Mouse (Mus musculus): ENCODE measurements around the gene Atf7.
A peak's percentile ranks its signal among the peaks of the same experiment; 100 is the strongest.
"Not testable (repeated sequence)": the region's sequence is repeated elsewhere in the genome, so short reads cannot be mapped to it uniquely, and the experiment has no call there.

Gene Atf7

GRCm38 (mm10) chr15:102619486-102619885 lies 5.8 kb downstream of the Atf7 start:
- no peak for DNase-seq (ENCODE audit: low spot score)

GRCm38 (mm10) chr15:102617654-102618053 lies 7.6 kb downstream of the Atf7 start:
- DNase-seq (ENCODE audit: low spot score) = no peak

- no peak for DNase-seq (ENCODE audit: low spot score)
These were observed 9.1 kb downstream of the Atf7 start for GRCm38 (mm10) chr15:102616174-102616573.

GRCm38 (mm10) chr15:102614224-102614623 lies 11.0 kb downstream of the Atf7 start:
- no peak for DNase-seq (ENCODE audit: low spot score)

- DNase-seq (ENCODE audit: low spot score) = no peak
These were observed 12.3 kb downstream of the Atf7 start for GRCm38 (mm10) chr15:102612966-102613365.

GRCm38 (mm10) chr15:102608586-102608985 lies 16.7 kb downstream of the Atf7 start:
- not testable (repeated sequence) for DNase-seq (ENCODE audit: low spot score)

GRCm38 (mm10) chr15:102593996-102594656 lies 31.1 kb downstream of the Atf7 start:
- no peak for DNase-seq (ENCODE audit: low spot score)

- peak; percentile 62 for DNase-seq (ENCODE audit: low spot score)
These were observed 32.6 kb downstream of the Atf7 start for GRCm38 (mm10) chr15:102592674-102593073.

GRCm38 (mm10) chr15:102590567-102590966 lies 34.7 kb downstream of the Atf7 start:
- DNase-seq (ENCODE audit: low spot score) = no peak

GRCm38 (mm10) chr15:102589826-102590225 lies 35.4 kb downstream of the Atf7 start:
- no peak for DNase-seq (ENCODE audit: low spot score)

GRCm38 (mm10) chr15:102585501-102585900 lies 39.8 kb downstream of the Atf7 start:
- DNase-seq (ENCODE audit: low spot score) = no peak

- no peak for DNase-seq (ENCODE audit: low spot score)
These were observed 41.4 kb downstream of the Atf7 start for GRCm38 (mm10) chr15:102583708-102584383.

GRCm38 (mm10) chr15:102581205-102581604 lies 44.1 kb downstream of the Atf7 start:
- no peak for DNase-seq (ENCODE audit: low spot score)

GRCm38 (mm10) chr15:102578351-102578750 lies 46.9 kb downstream of the Atf7 start:
- no peak for DNase-seq (ENCODE audit: low spot score)

- no peak for DNase-seq (ENCODE audit: low spot score)
These were observed 48.3 kb downstream of the Atf7 start for GRCm38 (mm10) chr15:102576972-102577371.

- DNase-seq (ENCODE audit: low spot score) = no peak
These were observed 53.2 kb downstream of the Atf7 start for GRCm38 (mm10) chr15:102572081-102572480.

GRCm38 (mm10) chr15:102567849-102568248 lies 57.4 kb downstream of the Atf7 start:
- DNase-seq (ENCODE audit: low spot score) = no peak

- DNase-seq (ENCODE audit: low spot score) = no peak
These were observed 61.6 kb downstream of the Atf7 start for GRCm38 (mm10) chr15:102563681-102564080.

- no peak for DNase-seq (ENCODE audit: low spot score)
These were observed 62.2 kb downstream of the Atf7 start for GRCm38 (mm10) chr15:102563061-102563460.

GRCm38 (mm10) chr15:102562491-102562890 lies 62.8 kb downstream of the Atf7 start:
- no peak for DNase-seq (ENCODE audit: low spot score)

- DNase-seq (ENCODE audit: low spot score) = peak; percentile 19
These were observed 67.7 kb downstream of the Atf7 start for GRCm38 (mm10) chr15:102557580-102557979.

GRCm38 (mm10) chr15:102555581-102555980 lies 69.7 kb downstream of the Atf7 start:
- DNase-seq (ENCODE audit: low spot score) = no peak

GRCm38 (mm10) chr15:102552599-102552998 lies 72.7 kb downstream of the Atf7 start:
- no peak for DNase-seq (ENCODE audit: low spot score)

GRCm38 (mm10) chr15:102547478-102547877 lies 77.8 kb downstream of the Atf7 start:
- peak; percentile 30 for DNase-seq (ENCODE audit: low spot score)

Data from MN1 (cell line).